Mouse (Mus musculus): Measurements from ENCODE around the gene Rhbdl3.

GRCm38 (mm10) chr11:80264137-80264536, 36.6 kb upstream of the Rhbdl3 start:
- TF ChIP-seq CTCF (conservative IDR thresholded peaks at IDR 0.05; ENCODE audit: insufficient read depth, insufficient read length, low read depth, low read length) = no peak
- TF ChIP-seq POLR2A (IDR thresholded peaks at IDR 0.05; ENCODE audit: low read depth, low read length) = no peak

All from kidney, adult 2 months (tissue).